In genomic region chr3:116968540-116968997, GRCm38 (mm10) we compare ENCODE assay signal across 8 mouse cellular contexts. TPM values are rescaled to one million over a fixed set of nuclear protein-coding genes. Genes with fewer than 3 reads are reported as not detected.
DNase-seq lines count a peak whose midpoint lies in the region; ATAC-seq and TF ChIP-seq lines count a peak whose summit lies in the region.

TSS of gene Palmd (minus strand) at chr3:116968987.

- H3K4me2 ChIP-seq in forebrain, embryonic 15.5 days (replicated peaks), result peak within 1 kb of the TSS; percentile 44
- peak within 1 kb of the TSS; percentile 75 for H3K4me2 ChIP-seq in heart, embryonic 16.5 days (ENCODE audit: low read depth, low read length)
- H3K4me2 ChIP-seq in liver, embryonic 14.5 days (ENCODE audit: low read depth), result peak within 1 kb of the TSS; percentile 44
- H3K4me2 ChIP-seq in neural tube, embryonic 13.5 days, result peak within 1 kb of the TSS; percentile 56

- TF ChIP-seq EP300 in liver, embryonic 14.5 days (IDR thresholded peaks at IDR 0.05; ENCODE audit: low read depth), result no peak

- peak within 1 kb of the TSS; percentile 73 for H3K4me3 ChIP-seq in megakaryocyte, embryonic 14.5 days (replicated peaks)
- H3K4me3 ChIP-seq in forebrain, embryonic 15.5 days, result peak within 1 kb of the TSS; percentile 45
- H3K4me3 ChIP-seq in heart, embryonic 16.5 days (ENCODE audit: low read length), result peak within 1 kb of the TSS; percentile 62
- peak within 1 kb of the TSS; percentile 26 to 35 for H3K4me3 ChIP-seq in liver, embryonic 14.5 days (ENCODE audit: insufficient read depth in 1 of 2, low read depth in 2 of 2, low read length in 2 of 2)
- H3K4me3 ChIP-seq in neural tube, embryonic 13.5 days, result peak within 1 kb of the TSS; percentile 40

- H3K27me3 ChIP-seq in megakaryocyte, embryonic 14.5 days (replicated peaks), result peaks cover 4% of the 10 kb centered on the region
- no peaks in the 10 kb centered on the region for H3K27me3 ChIP-seq in forebrain, embryonic 15.5 days
- H3K27me3 ChIP-seq in heart, embryonic 16.5 days (ENCODE audit: control insufficient read depth, insufficient read depth, low read length), result no peaks in the 10 kb centered on the region
- H3K27me3 ChIP-seq in liver, embryonic 14.5 days (ENCODE audit: control insufficient read depth, insufficient read depth, low read length), result no peaks in the 10 kb centered on the region
- no peaks in the 10 kb centered on the region for H3K27me3 ChIP-seq in neural tube, embryonic 13.5 days

- no peaks in the 10 kb centered on the region for H3K36me3 ChIP-seq in megakaryocyte, embryonic 14.5 days (replicated peaks; ENCODE audit: low read length)
- H3K36me3 ChIP-seq in forebrain, embryonic 15.5 days, result no peaks in the 10 kb centered on the region
- no peaks in the 10 kb centered on the region for H3K36me3 ChIP-seq in heart, embryonic 16.5 days (ENCODE audit: control insufficient read depth, insufficient read depth)
- H3K36me3 ChIP-seq in liver, embryonic 14.5 days (replicated peaks; ENCODE audit: control insufficient read depth, insufficient read depth, low read depth), result no peaks in the 10 kb centered on the region
- H3K36me3 ChIP-seq in neural tube, embryonic 13.5 days, result no peaks in the 10 kb centered on the region

- H3K4me1 ChIP-seq in megakaryocyte, embryonic 14.5 days, result peaks cover 7% of the 10 kb centered on the region
- peaks cover 34% of the 10 kb centered on the region for H3K4me1 ChIP-seq in forebrain, embryonic 15.5 days
- peaks cover 4% of the 10 kb centered on the region for H3K4me1 ChIP-seq in heart, embryonic 16.5 days (ENCODE audit: control insufficient read depth, insufficient read depth, low read length)
- no peaks in the 10 kb centered on the region for H3K4me1 ChIP-seq in liver, embryonic 14.5 days (replicated peaks; ENCODE audit: control insufficient read depth in 2 of 2, insufficient read depth in 2 of 2, low read length in 1 of 2)
- H3K4me1 ChIP-seq in neural tube, embryonic 13.5 days (replicated peaks), result peaks cover 8% of the 10 kb centered on the region

- ATAC-seq in megakaryocyte, adult 5-6 weeks (ENCODE audit: poor library complexity, severe bottlenecking), result no peak
- ATAC-seq in forebrain, embryonic 15.5 days (replicated peaks), result peak; percentile 97
- peak; percentile 74 for ATAC-seq in heart, embryonic 16.5 days (replicated peaks; ENCODE audit: extremely low read depth, insufficient read depth, low FRiP score)
- ATAC-seq in liver, embryonic 14.5 days (ENCODE audit: insufficient read depth), result 0 out of 2 replicates have a peak, but pooled peaks have one; percentile 47
- peak; percentile 86 for ATAC-seq in neural tube, embryonic 13.5 days (ENCODE audit: low read depth)

- H3K27ac ChIP-seq in forebrain, embryonic 15.5 days (replicated peaks), result peak within 1 kb of the TSS; percentile 89
- peak within 1 kb of the TSS; percentile 86 for H3K27ac ChIP-seq in heart, embryonic 16.5 days (ENCODE audit: low read length)
- H3K27ac ChIP-seq in liver, embryonic 14.5 days, result no peak within 1 kb of the TSS
- peak within 1 kb of the TSS; percentile 74 for H3K27ac ChIP-seq in neural tube, embryonic 13.5 days (replicated peaks)

- peak within 1 kb of the TSS; percentile 55 for H3K9ac ChIP-seq in forebrain, embryonic 15.5 days (replicated peaks)
- peak within 1 kb of the TSS; percentile 68 for H3K9ac ChIP-seq in heart, embryonic 16.5 days (ENCODE audit: low read length)
- 0 out of 2 replicates have a peak within 1 kb of the TSS, but pooled peaks have one; percentile 9 for H3K9ac ChIP-seq in liver, embryonic 14.5 days (replicated peaks)
- H3K9ac ChIP-seq in neural tube, embryonic 13.5 days, result peak within 1 kb of the TSS; percentile 70

- WGBS in forebrain, embryonic 15.5 days, result 1% methylated on average over 17 of the region's 17 CpGs
- WGBS in heart, embryonic 16.5 days, result 6% methylated on average over 17 of the region's 17 CpGs
- WGBS in liver, embryonic 14.5 days (ENCODE audit: insufficient replicate concordance), result 21% methylated on average over 17 of the region's 17 CpGs
- WGBS in neural tube, embryonic 13.5 days, result 11% methylated on average over 17 of the region's 17 CpGs

- DNase-seq in kidney, postnatal 14 days, result peak; percentile 57
- no peak for DNase-seq in liver, embryonic 14.5 days (ENCODE audit: low read depth in 3 of 3, low spot score in 3 of 3)
- no peak for DNase-seq in T-cell, adult 2 months (ENCODE audit: low spot score)

- no peak for TF ChIP-seq CTCF in liver, embryonic 14.5 days (IDR thresholded peaks at IDR 0.05; ENCODE audit: low read depth)

- H3K9me3 ChIP-seq in megakaryocyte, embryonic 14.5 days, result no peaks in the 10 kb centered on the region
- H3K9me3 ChIP-seq in forebrain, embryonic 15.5 days, result no peaks in the 10 kb centered on the region
- no peaks in the 10 kb centered on the region for H3K9me3 ChIP-seq in heart, embryonic 16.5 days (replicated peaks; ENCODE audit: control insufficient read depth, low read length)
- no peaks in the 10 kb centered on the region for H3K9me3 ChIP-seq in liver, embryonic 14.5 days (ENCODE audit: control insufficient read depth, low read length)
- no peaks in the 10 kb centered on the region for H3K9me3 ChIP-seq in neural tube, embryonic 13.5 days

RNA-seq across cellular contexts. Expression of gene Palmd, which starts in this region (rescaled TPM):
- polyA plus RNA-seq in megakaryocyte, embryonic 14.5 days (2012; ENCODE audit: insufficient read depth, low replicate concordance), result not detected in 2 replicates
- not detected in 2 replicates for total RNA-seq in megakaryocyte, adult 5-6 weeks (2015)
- total RNA-seq in megakaryocyte, adult 5-6 weeks (2017), result not detected in 2 replicates
- polyA plus RNA-seq in forebrain, embryonic 15.5 days (2015; fragmentation: Nextera tagmentation; extraction: Ambion mirVana), result 16.7 and 18.5 TPM in 2 replicates
- polyA plus RNA-seq in heart, embryonic 16.5 days (2015; fragmentation: Nextera tagmentation; extraction: Ambion mirVana), result 16.3 and 19.8 TPM in 2 replicates
- 0.77 and 1.3 TPM in 2 replicates for polyA plus RNA-seq in liver, embryonic 14.5 days (2012; rRNA removed)
- polyA plus RNA-seq in liver, embryonic 14.5 days (2014; fragmentation: Nextera tagmentation; extraction: Ambion mirVana), result 2.2 and 2.8 TPM in 2 replicates
- 6.4 and 9.4 TPM in 2 replicates for polyA plus RNA-seq in neural tube, embryonic 13.5 days (2015; fragmentation: Nextera tagmentation; extraction: Ambion mirVana)

Comparison
In these comparisons a context has a peak if more than half of its experiments do, and no peak if none do; other contexts are left out.
1. H3K9ac ChIP-seq: peak in every context shown above with its lines; median percentile 70 in neural tube, embryonic 13.5 days; 68 in heart, embryonic 16.5 days; 55 in forebrain, embryonic 15.5 days; 9 in liver, embryonic 14.5 days.